Mouse (Mus musculus) lung, embryonic 16.5 days (tissue): ENCODE results near the gene Phactr1. TPM values are rescaled to one million over a fixed set of nuclear protein-coding genes. Genes with fewer than 3 reads are reported as not detected.

ENCODE experiments used
- ATAC-seq: fragments of 200-750 bp; cut with Nextera tagmentation; 2 replicates; pipeline ENCODE4 v1.8.0; 2017; ENCODE audit warnings: low read depth, mild to moderate bottlenecking, moderate library complexity
- H3K27ac ChIP-seq: fragments of 300-500 bp; sonication (generic); 2 replicates; pipeline ENCODE4 v1.5.1; 2014; ENCODE audit warnings: mild to moderate bottlenecking, control low read depth, low read length
- H3K27me3 ChIP-seq: fragments of 300-500 bp; sonication (generic); 2 replicates; pipeline ENCODE4 v1.6.1; 2014; ENCODE audit warnings: low read depth, low read length, mixed read lengths; ENCODE audit not compliant: control insufficient read depth, insufficient read depth
- H3K36me3 ChIP-seq: fragments of 300-500 bp; sonication (generic); 2 replicates; pipeline ENCODE4 v1.6.1; 2014; ENCODE audit warnings: low read length; ENCODE audit not compliant: control insufficient read depth, insufficient read depth
- H3K4me1 ChIP-seq: fragments of 300-500 bp; sonication (generic); replicated peaks from 2 replicates; pipeline ENCODE4 v1.6.1; 2014; ENCODE audit warnings: low read length, mixed read lengths; ENCODE audit not compliant: control insufficient read depth, insufficient read depth
- H3K4me2 ChIP-seq: fragments of 300-500 bp; sonication (generic); 2 replicates; pipeline ENCODE4 v1.6.1; 2014; ENCODE audit warnings: low read depth, low read length, control low read depth
- H3K4me3 ChIP-seq: fragments of 300-500 bp; sonication (generic); 2 replicates; pipeline ENCODE4 v1.5.1; 2014; ENCODE audit warnings: mild to moderate bottlenecking, low read length, control low read depth
- H3K9ac ChIP-seq: fragments of 300-500 bp; sonication (generic); 2 replicates; pipeline ENCODE4 v1.6.1; 2014; ENCODE audit warnings: low read length, control low read depth
- H3K9me3 ChIP-seq: fragments of 300-500 bp; sonication (generic); 2 replicates; pipeline ENCODE4 v1.6.1; 2016; ENCODE audit warnings: low read length; ENCODE audit not compliant: control insufficient read depth
- WGBS: fragments of 180-500 bp; shearing (Covaris S2); extraction: QIAGEN DNeasy Blood & Tissue Kit; methylation state at CpG from one replicate; pipeline ENCODE4 v1.1.7; 2014; 5-methylcytosine and 5-hydroxymethylcytosine counted together
- polyA plus RNA-seq: library from polyadenylated mRNA; unstranded; fragments of >200 nt; fragmentation: Nextera tagmentation; extraction: Ambion mirVana; gene quantifications from 2 replicates; pipeline ENCODE4 v1.2.1, GENCODE M21; 2015

Gene Phactr1
- polyA plus RNA-seq, 1 experiment from 2014 or later = 8.1 TPM

DNA sequence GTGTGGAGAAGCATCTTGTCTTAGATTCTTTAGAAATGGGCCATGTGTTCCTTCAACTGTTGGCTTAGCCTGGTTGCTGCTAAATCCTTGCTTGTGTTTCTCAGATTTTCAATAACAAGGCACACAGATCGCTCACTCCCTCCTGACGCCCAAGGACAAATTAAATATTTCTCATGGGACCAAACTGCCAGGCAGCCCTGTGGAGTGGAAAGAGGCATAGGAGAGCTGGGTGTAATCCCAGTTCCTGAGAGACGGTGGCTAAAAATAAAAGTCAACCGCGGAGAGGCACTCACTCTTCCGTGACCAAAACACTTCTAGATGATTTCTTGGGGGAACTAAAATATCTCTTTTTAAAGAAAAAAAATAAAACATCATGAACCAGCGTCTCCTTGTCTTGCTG is 143.5 kb downstream of the Phactr1 start:
- no peak overlapping the region for H3K27ac ChIP-seq
- 0 out of 2 replicates have a peak, but pooled peaks cover 4% of the 10 kb centered on the region for H3K9me3 ChIP-seq
- WGBS = 83% methylated on average over 7 of the region's 7 CpGs
- H3K9ac ChIP-seq = no peak overlapping the region
- peaks cover 1% of the 10 kb centered on the region; the same call in 1 of the 2 replicates for H3K4me1 ChIP-seq
- no peak for ATAC-seq
- no peak overlapping the region for H3K4me3 ChIP-seq
- H3K4me2 ChIP-seq = no peak overlapping the region
- no peaks in the 10 kb centered on the region for H3K36me3 ChIP-seq
- no peaks in the 10 kb centered on the region for H3K27me3 ChIP-seq

DNA sequence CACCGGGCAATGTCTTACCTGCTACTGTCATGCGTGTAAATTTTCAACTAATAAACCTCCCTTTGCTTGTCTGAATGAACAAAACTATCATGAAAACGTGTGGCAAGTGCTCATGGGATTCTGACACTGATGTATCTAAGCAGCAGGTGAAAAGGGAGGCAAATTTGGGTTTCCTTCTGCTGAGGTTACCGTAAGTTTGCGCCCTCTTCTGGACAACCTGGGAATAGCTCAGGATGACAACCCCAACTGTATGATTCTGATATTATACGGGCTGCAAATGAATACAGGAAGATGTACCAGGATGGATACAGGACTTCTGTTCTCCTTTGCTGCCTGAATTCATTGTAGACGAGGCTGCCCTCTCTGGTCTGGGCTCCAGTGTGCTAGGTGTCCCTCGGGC is 146.2 kb downstream of the Phactr1 start:
- H3K27me3 ChIP-seq = no peaks in the 10 kb centered on the region
- H3K4me3 ChIP-seq = no peak overlapping the region
- 50% methylated on average over 8 of the region's 8 CpGs for WGBS
- no peak overlapping the region for H3K27ac ChIP-seq
- H3K9me3 ChIP-seq = 0 out of 2 replicates have a peak, but pooled peaks cover 4% of the 10 kb centered on the region
- no peaks in the 10 kb centered on the region for H3K36me3 ChIP-seq
- ATAC-seq = no peak
- no peak overlapping the region for H3K4me2 ChIP-seq
- peaks cover 5% of the 10 kb centered on the region; the same call in 1 of the 2 replicates for H3K4me1 ChIP-seq
- no peak overlapping the region for H3K9ac ChIP-seq

DNA sequence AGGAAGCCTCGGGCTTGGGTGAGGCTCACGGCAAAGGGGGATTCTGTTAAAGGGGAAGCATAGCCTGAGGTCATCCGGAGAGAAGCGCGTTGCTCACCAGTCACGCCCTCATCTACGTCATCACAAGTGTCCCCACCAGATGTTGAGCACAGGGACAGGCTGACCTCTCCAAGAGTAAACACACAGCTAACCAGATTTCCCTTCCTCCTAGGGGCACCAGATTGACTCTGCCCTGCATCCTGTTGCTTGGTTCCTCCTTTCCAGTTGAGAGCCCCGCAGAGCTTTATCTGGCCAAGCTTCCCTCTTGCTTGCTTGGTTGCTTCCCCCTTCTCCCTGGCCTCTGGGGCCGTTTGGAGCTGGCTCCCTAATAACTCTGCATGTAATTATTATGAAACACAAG is 148.6 kb downstream of the Phactr1 start:
- H3K4me3 ChIP-seq = no peak overlapping the region
- 27% methylated on average over 9 of the region's 9 CpGs for WGBS
- no peaks in the 10 kb centered on the region for H3K27me3 ChIP-seq
- no peak overlapping the region for H3K9ac ChIP-seq
- H3K9me3 ChIP-seq = 0 out of 2 replicates have a peak, but pooled peaks cover 4% of the 10 kb centered on the region
- peak; percentile 72 for ATAC-seq
- H3K4me1 ChIP-seq = peaks cover 5% of the 10 kb centered on the region; the same call in 1 of the 2 replicates
- peak overlapping the region; percentile 25 for H3K4me2 ChIP-seq
- H3K36me3 ChIP-seq = no peaks in the 10 kb centered on the region
- peak overlapping the region; percentile 27; the same call in 1 of the 2 replicates for H3K27ac ChIP-seq

- no peak overlapping the region for H3K9ac ChIP-seq
- H3K9me3 ChIP-seq = no peaks in the 10 kb centered on the region
- 40% methylated on average over 2 of the region's 2 CpGs for WGBS
- no peak overlapping the region for H3K4me2 ChIP-seq
- H3K27me3 ChIP-seq = no peaks in the 10 kb centered on the region
- ATAC-seq = no peak
- no peaks in the 10 kb centered on the region for H3K4me1 ChIP-seq
- no peak overlapping the region for H3K4me3 ChIP-seq
- no peak overlapping the region for H3K27ac ChIP-seq
- no peaks in the 10 kb centered on the region for H3K36me3 ChIP-seq
Observed at GRCm38 (mm10) chr13:42835441-42835840, 155.0 kb downstream of the Phactr1 start.

- 66% methylated on average over 2 of the region's 2 CpGs for WGBS
- no peak overlapping the region for H3K27ac ChIP-seq
- no peak overlapping the region for H3K4me2 ChIP-seq
- H3K4me1 ChIP-seq = no peaks in the 10 kb centered on the region
- H3K27me3 ChIP-seq = no peaks in the 10 kb centered on the region
- H3K9ac ChIP-seq = no peak overlapping the region
- no peak overlapping the region for H3K4me3 ChIP-seq
- no peaks in the 10 kb centered on the region for H3K36me3 ChIP-seq
- H3K9me3 ChIP-seq = no peaks in the 10 kb centered on the region
- no peak for ATAC-seq
Observed at GRCm38 (mm10) chr13:42839358-42839757, 158.9 kb downstream of the Phactr1 start.

- no peaks in the 10 kb centered on the region for H3K9me3 ChIP-seq
- H3K27me3 ChIP-seq = no peaks in the 10 kb centered on the region
- H3K36me3 ChIP-seq = no peaks in the 10 kb centered on the region
- H3K9ac ChIP-seq = no peak overlapping the region
- no peaks in the 10 kb centered on the region for H3K4me1 ChIP-seq
- no peak overlapping the region for H3K4me2 ChIP-seq
- no peak overlapping the region for H3K27ac ChIP-seq
- H3K4me3 ChIP-seq = no peak overlapping the region
- WGBS = 76% methylated on average over 10 of the region's 10 CpGs
- ATAC-seq = no peak
Observed at GRCm38 (mm10) chr13:42852086-42852485, 171.7 kb downstream of the Phactr1 start.

DNA sequence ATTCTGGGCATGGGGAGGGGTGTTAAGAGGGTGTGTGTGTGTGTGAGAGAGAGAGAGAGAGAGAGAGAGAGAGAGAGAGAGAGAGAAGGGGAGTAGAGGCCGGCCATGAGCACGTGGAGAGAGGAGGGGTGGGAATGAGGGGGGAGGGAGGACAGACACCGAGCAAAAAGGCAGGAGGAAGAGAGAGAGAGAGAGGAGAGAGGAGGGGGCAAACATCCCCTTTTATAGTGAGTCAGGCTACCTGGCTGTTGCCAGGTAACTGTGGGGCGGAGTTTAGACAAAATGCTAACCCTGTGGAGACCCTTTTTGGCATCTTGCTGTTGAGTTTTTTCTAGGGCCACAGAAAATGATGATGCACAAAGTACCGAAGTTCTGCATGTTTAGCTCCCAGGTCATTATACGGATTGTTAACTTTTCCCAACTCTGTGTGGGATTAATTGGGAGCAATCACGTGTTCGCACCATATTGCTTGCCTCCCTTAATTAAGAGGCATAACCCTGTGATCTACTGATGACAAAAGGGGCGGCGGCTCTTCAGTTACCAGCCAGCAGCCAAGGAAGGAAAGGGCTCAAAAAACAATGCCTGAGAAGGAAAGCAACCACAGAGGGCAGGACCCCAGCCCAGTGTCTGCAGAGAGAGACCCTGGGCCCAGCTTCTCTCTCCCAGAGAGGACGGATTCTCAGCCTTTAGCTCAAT is 173.6 kb downstream of the Phactr1 start:
- H3K4me1 ChIP-seq = no peaks in the 10 kb centered on the region
- no peak overlapping the region for H3K4me2 ChIP-seq
- H3K4me3 ChIP-seq = no peak overlapping the region
- 34% methylated on average over 11 of the region's 11 CpGs for WGBS
- H3K27ac ChIP-seq = no peak overlapping the region
- H3K27me3 ChIP-seq = no peaks in the 10 kb centered on the region
- no peak for ATAC-seq
- no peak overlapping the region for H3K9ac ChIP-seq
- H3K36me3 ChIP-seq = no peaks in the 10 kb centered on the region
- H3K9me3 ChIP-seq = no peaks in the 10 kb centered on the region

DNA sequence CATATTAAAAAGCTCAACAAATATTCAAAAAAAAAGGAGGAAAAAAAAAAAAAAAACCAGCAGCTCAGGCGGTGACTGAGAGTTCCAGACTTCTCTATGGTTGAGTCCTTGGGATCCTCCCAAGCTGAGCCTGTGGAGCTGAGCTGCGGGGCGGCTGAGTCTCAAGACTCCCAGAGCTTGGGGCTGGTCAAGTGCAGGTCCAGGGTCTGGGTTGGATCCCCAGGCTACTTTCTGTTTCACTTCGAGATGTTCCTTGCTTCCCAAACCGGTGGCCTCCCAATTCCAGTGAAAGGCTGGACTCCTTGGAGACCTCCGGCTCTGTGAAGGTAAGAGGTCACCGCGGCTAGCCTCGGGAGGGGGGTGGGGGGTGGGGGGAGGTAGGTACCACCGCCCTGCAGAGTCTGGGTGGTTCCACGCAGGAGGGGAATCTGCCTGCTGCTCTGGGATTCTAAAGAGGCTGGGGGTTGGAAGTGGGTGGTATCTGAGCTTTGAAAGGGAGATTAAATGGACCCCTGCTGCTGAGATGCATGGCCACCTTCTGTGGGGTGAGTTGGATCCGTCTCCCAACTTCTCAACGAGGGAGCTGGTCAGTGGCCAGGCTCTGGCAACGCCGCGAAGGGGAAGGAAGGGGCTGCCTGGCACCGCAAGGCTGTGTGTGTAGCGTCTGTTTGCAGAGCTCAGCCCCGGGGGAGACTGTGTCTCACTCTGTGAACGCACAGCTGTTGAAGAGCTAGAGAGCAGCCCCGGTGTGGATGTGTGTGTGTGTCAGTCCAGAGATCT is 185.9 kb downstream of the Phactr1 start:
- peak; percentile 93 for ATAC-seq
- no peak overlapping the region for H3K27ac ChIP-seq
- H3K9ac ChIP-seq = peak overlapping the region; percentile 81

DNA sequence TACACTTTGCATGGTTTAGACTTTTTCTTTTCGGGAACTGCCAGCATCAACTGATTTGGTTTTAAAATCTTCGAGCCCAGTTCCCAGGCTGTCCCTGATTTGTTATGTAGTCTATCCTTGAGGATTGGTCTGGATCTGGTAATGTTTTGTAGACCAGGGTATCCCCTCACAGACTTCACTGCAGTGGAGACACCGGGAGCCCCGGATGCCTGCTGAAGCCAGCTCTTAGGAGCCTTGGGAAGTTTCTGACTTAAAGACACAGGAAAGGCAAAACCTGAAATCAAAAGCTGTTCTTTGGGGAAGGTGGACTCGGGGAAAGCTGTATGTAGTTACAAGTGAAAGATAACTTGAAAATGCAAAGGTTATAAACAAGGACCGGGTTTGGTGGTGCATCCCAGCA is 186.6 kb downstream of the Phactr1 start:
- WGBS = 27% methylated on average over 6 of the region's 6 CpGs
- Histone ChIP-seq H3K36me3 (no peaks in the 10 kb centered on the region), H3K27ac (no peak overlapping the region)

More for the DNA sequence above, 185.9 kb downstream of the Phactr1 start:
- Histone ChIP-seq H3K4me1 (peaks cover 8% of the 10 kb centered on the region), H3K36me3 (no peaks in the 10 kb centered on the region), H3K4me2 (peak overlapping the region; percentile 89), H3K27me3 (no peaks in the 10 kb centered on the region), H3K9me3 (no peaks in the 10 kb centered on the region), H3K4me3 (peak overlapping the region; percentile 69)
- 2% methylated on average over 21 of the region's 21 CpGs for WGBS

More for the DNA sequence above, 186.6 kb downstream of the Phactr1 start:
- Histone ChIP-seq H3K4me2 (peak overlapping the region; percentile 89), H3K27me3 (no peaks in the 10 kb centered on the region), H3K9ac (peak overlapping the region; percentile 81), H3K4me1 (peaks cover 8% of the 10 kb centered on the region), H3K4me3 (peak overlapping the region; percentile 69), H3K9me3 (no peaks in the 10 kb centered on the region)
- peak; percentile 65; the same call in 1 of the 2 replicates for ATAC-seq
